Mouse (Mus musculus): ENCODE results near the gene Art1. TPM values are rescaled to one million over a fixed set of nuclear protein-coding genes. Genes with fewer than 3 reads are reported as not detected.
A peak's percentile ranks its signal among the peaks of the same experiment; 100 is the strongest.

Gene Art1
- total RNA-seq (2014; rRNA removed) (0.10 and 2.3 TPM in 2 replicates), polyA plus RNA-seq (2015; fragmentation: Nextera tagmentation; extraction: Ambion mirVana) (0.39 and 0.44 TPM in 2 replicates)

DNA sequence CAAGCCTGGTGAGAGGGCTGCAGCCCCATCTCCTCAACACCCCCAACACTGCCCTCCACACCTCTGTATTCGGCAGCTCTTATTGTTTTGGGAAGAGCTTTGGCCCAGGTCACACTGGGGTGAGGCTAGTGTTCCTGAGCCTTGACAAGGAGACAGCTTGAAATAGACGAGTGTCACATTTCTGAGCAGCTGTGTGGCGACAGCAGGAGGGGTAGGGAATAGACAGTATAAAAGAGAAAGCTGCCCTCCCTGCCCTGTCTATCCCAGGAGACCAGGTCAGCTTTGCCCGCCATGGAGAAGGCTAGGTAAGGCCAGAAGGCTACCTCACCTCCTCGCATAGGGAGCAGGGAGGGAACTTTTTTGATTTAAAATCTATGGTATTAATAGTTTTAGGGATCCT, at the start of gene Art1:
Gene Art1, plus strand, starts transcription at position 257 of the 400 bp plus-strand sequence.
- TF ChIP-seq CTCF (IDR thresholded peaks at IDR 0.05; ENCODE audit: low read depth) = no peak
- Histone ChIP-seq H3K27ac (no peak within 1 kb of the TSS), H3K9ac (replicated peaks; ENCODE audit: low read length) (no peak within 1 kb of the TSS), H3K4me3 (ENCODE audit: low read length) (no peak within 1 kb of the TSS), H3K27me3 (ENCODE audit: insufficient read depth, low read length) (no peaks in the 10 kb centered on the region), H3K4me1 (ENCODE audit: insufficient read depth, low read length) (peaks cover 7% of the 10 kb centered on the region; the same call in 1 of the 2 replicates), H3K9me3 (ENCODE audit: low read length) (no peaks in the 10 kb centered on the region), H3K36me3 (ENCODE audit: insufficient read depth, low read length) (no peaks in the 10 kb centered on the region), H3K4me2 (ENCODE audit: low read depth, low read length) (no peak within 1 kb of the TSS)
- ATAC-seq (no peak), DNase-seq (ENCODE audit: low spot score) (no peak)
- WGBS = 41% methylated on average over 5 of the region's 5 CpGs

DNA sequence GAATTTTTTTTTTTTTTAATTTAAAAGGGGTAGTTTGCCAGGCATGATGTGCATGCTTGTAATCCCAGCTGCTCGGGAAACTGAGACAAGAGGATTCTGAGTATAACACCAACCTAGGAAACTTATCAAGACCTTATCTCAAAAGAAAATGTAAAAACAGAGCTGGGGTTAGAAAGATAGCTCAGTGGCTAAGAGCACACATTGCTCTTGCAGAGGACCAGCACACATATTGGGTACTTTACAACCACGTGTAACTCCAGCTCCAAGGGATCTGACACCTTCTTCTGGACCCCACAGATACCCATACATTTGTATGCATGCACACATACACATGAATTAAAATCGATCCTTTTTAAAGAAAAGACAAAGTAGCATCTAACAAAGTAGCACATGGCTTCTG, 40.2 kb upstream of the Art1 start:
- Histone ChIP-seq H3K4me1 (ENCODE audit: insufficient read depth, low read length) (peaks cover 14% of the 10 kb centered on the region), H3K27ac (no peak overlapping the region), H3K4me3 (ENCODE audit: low read length) (no peak overlapping the region), H3K9ac (replicated peaks; ENCODE audit: low read length) (no peak overlapping the region), H3K9me3 (ENCODE audit: low read length) (no peaks in the 10 kb centered on the region), H3K36me3 (ENCODE audit: insufficient read depth, low read length) (no peaks in the 10 kb centered on the region), H3K4me2 (ENCODE audit: low read depth, low read length) (no peak overlapping the region), H3K27me3 (ENCODE audit: insufficient read depth, low read length) (no peaks in the 10 kb centered on the region)
- no peak for ATAC-seq
- TF ChIP-seq CTCF (IDR thresholded peaks at IDR 0.05; ENCODE audit: low read depth) = no peak
- 90% methylated on average over 3 of the region's 3 CpGs for WGBS
- DNase-seq (ENCODE audit: low spot score) = no peak

DNA sequence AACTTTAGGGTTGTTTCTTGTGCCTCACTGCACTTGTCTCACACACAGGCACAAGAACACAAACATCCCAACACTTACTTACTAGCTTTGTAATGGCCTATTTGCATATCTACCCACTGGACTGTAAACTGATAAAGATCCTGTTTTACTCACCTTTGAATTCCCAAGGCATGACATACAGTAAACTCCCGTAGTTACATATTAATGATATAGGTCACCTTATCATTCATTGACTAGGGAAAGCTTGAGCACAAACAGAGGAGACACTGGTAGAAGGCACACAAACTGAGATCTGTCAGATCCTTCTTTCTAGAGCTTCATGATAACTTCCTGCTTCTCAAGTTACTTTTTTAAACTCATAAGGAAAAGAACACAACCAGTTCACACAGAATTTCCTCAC, 39.3 kb upstream of the Art1 start:
- H3K27me3 ChIP-seq (ENCODE audit: insufficient read depth, low read length) = no peaks in the 10 kb centered on the region
- H3K36me3 ChIP-seq (ENCODE audit: insufficient read depth, low read length) = no peaks in the 10 kb centered on the region
- no peak overlapping the region for H3K9ac ChIP-seq (replicated peaks; ENCODE audit: low read length)
- H3K9me3 ChIP-seq (ENCODE audit: low read length) = no peaks in the 10 kb centered on the region
- DNase-seq (ENCODE audit: low spot score) (no peak), ATAC-seq (no peak)
- no peak for TF ChIP-seq CTCF (IDR thresholded peaks at IDR 0.05; ENCODE audit: low read depth)
- peaks cover 15% of the 10 kb centered on the region for H3K4me1 ChIP-seq (ENCODE audit: insufficient read depth, low read length)
- WGBS = 90% methylated on average over 1 of the region's 1 CpGs
- H3K27ac ChIP-seq = no peak overlapping the region
- H3K4me3 ChIP-seq (ENCODE audit: low read length) = no peak overlapping the region
- no peak overlapping the region for H3K4me2 ChIP-seq (ENCODE audit: low read depth, low read length)

DNA sequence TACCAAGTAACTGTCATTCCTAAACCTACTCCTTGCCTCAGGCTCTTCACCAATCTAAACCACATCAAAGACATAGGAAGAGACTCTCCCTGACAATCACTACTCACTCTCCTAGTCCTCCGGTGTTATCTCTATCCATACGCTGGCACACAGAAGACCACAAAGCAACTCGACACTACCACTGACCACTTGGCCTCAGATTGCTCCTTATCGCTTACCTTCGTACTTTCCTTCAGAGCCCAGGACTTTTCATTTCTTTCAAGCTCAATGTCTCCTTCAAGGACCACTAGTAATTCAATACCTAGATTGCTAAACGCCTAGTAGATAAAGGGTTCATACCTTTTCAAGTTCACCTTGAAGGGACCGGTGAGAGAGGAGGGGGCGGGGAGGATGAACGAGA, 37.7 kb upstream of the Art1 start:
- H3K4me1 ChIP-seq (ENCODE audit: insufficient read depth, low read length) = peaks cover 15% of the 10 kb centered on the region
- H3K9ac ChIP-seq (replicated peaks; ENCODE audit: low read length) = no peak overlapping the region; the same call in 1 of the 2 replicates
- 90% methylated on average over 9 of the region's 9 CpGs for WGBS
- H3K27ac ChIP-seq = no peak overlapping the region
- no peak for TF ChIP-seq CTCF (IDR thresholded peaks at IDR 0.05; ENCODE audit: low read depth)
- peak overlapping the region; percentile 65 for H3K4me3 ChIP-seq (ENCODE audit: low read length)
- DNase-seq (ENCODE audit: low spot score) (no peak), ATAC-seq (no peak)
- H3K9me3 ChIP-seq (ENCODE audit: low read length) = no peaks in the 10 kb centered on the region
- H3K27me3 ChIP-seq (ENCODE audit: insufficient read depth, low read length) = no peaks in the 10 kb centered on the region
- H3K4me2 ChIP-seq (ENCODE audit: low read depth, low read length) = peak overlapping the region; percentile 61
- no peaks in the 10 kb centered on the region for H3K36me3 ChIP-seq (ENCODE audit: insufficient read depth, low read length)

DNA sequence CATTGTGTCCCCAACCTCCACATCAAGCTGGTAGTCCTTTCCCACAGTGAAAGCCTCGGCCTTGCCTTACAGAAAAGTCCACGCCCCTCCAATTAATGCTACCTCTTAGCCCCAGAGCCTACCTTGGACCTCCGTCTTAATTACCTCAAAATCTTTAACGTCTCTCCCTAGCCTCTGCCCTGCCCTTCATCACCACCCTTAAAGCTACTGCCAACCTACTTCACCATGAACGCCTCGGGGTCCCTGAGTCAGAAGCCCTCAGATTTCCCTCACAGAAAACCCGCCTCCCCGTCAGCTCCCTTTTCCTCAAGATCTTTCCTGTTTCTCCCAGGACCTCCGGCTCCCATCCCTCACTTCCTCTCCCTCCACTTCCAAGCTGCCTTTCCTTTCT, 36.9 kb upstream of the Art1 start:
- peak; percentile 13 for DNase-seq (ENCODE audit: low spot score)
- 1% methylated on average over 9 of the region's 9 CpGs for WGBS

DNA sequence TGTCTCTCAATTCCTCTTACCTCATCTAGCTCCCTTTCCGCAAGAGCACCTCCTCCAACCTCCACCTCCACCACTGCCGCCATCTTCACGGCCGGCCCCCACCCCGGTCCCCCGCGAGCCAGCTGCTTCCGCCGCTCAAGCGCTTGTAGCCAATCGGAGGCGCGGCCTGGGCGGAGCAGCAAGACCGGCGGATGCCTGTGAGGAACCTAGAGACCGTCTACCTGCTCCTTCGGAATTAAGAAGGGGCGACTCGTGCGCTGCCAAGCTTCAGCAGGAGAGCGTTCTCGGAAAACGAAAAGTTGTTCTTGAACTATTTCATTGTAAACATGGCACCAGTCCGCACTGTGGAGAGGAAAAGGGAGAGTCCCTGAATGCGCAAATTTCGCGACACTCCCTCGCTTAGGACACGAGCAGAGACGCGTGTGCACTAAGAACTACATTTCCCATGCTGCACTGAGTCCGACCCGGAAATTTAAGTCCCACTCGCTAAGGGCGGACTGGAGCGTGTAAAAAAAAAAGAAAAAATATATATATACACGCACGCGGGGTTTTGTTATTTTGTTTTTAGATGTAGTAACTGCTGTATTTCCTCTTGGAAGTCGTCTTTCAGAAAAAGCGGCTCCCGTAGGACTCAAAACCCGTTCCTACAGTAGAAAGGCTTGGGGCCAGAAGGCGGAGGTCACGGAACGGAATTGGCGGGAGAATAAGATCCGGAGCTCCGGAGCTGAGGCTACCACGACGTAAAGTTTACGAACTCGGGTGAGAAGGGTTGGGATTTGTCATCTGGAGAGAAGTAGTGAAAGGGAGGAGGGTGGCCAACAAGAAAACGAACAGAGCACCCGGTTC, 36.3 kb upstream of the Art1 start, which contains the start of the genes Rnf121, Xndc1 and Xntrpc:
Gene Rnf121, minus strand, starts transcription at position 424 of the 846 bp plus-strand sequence.
Gene Xndc1, plus strand, starts transcription at position 466 of the 846 bp plus-strand sequence.
Gene Xntrpc, plus strand, starts transcription at position 668 of the 846 bp plus-strand sequence.
- no peaks in the 10 kb centered on the region for H3K27me3 ChIP-seq (ENCODE audit: insufficient read depth, low read length)
- ATAC-seq (peak; percentile 100), DNase-seq (ENCODE audit: low spot score) (peak; percentile 96)
- H3K9ac ChIP-seq (replicated peaks; ENCODE audit: low read length) = peak within 1 kb of the TSS; percentile 64
- peak within 1 kb of the TSS; percentile 65 for H3K4me3 ChIP-seq (ENCODE audit: low read length)
- TF ChIP-seq CTCF (IDR thresholded peaks at IDR 0.05; ENCODE audit: low read depth) = no peak
- peak within 1 kb of the TSS; percentile 61 for H3K4me2 ChIP-seq (ENCODE audit: low read depth, low read length)
- peak within 1 kb of the TSS; percentile 83 for H3K27ac ChIP-seq
- no peaks in the 10 kb centered on the region for H3K36me3 ChIP-seq (ENCODE audit: insufficient read depth, low read length)
- peaks cover 15% of the 10 kb centered on the region for H3K4me1 ChIP-seq (ENCODE audit: insufficient read depth, low read length)
- no peaks in the 10 kb centered on the region for H3K9me3 ChIP-seq (ENCODE audit: low read length)
- WGBS = under 1% methylated on average over 56 of the region's 56 CpGs

More for the DNA sequence above, 36.9 kb upstream of the Art1 start:
- peak overlapping the region; percentile 61 for H3K4me2 ChIP-seq (ENCODE audit: low read depth, low read length)
- TF ChIP-seq CTCF (IDR thresholded peaks at IDR 0.05; ENCODE audit: low read depth) = no peak
- H3K27ac ChIP-seq = peak overlapping the region; percentile 83
- peaks cover 15% of the 10 kb centered on the region for H3K4me1 ChIP-seq (ENCODE audit: insufficient read depth, low read length)
- peak overlapping the region; percentile 64 for H3K9ac ChIP-seq (replicated peaks; ENCODE audit: low read length)
- H3K27me3 ChIP-seq (ENCODE audit: insufficient read depth, low read length) = no peaks in the 10 kb centered on the region
- H3K9me3 ChIP-seq (ENCODE audit: low read length) = no peaks in the 10 kb centered on the region
- peak overlapping the region; percentile 65 for H3K4me3 ChIP-seq (ENCODE audit: low read length)
- H3K36me3 ChIP-seq (ENCODE audit: insufficient read depth, low read length) = no peaks in the 10 kb centered on the region
- ATAC-seq = peak; percentile 45
